Mouse (Mus musculus): ENCODE measurements at regions not wholly inside any gene's neighbourhood (a gene's known extent, or its start where the extent isn't known, plus 50 kb on each side); places are given as distances from the start of the nearest gene placed in this dataset.
A peak's percentile ranks its signal among the peaks of the same experiment; 100 is the strongest.

- no peak for DNase-seq
These were observed 235.8 kb upstream of the Tmtc4 start for GRCm38 (mm10) chr14:123219590-123219989.

DNA sequence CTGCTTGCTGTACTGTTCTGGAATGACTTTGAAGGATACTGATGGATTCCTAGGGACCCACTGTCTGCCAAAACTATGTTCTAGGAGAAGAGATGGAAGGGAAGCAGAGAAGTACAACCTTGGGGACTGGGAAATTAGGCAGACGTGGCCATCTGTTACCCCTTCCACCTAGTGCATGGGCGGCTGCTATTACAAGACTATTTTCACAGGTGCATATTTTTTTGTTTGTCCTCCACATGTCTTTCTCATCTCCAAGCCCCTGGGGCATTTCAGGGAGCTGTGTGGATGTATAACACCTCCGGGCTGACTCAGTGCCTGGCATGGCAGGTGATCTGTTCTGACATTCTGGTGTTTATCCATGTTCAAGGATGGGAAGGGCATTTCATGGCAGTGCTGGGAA is 226.4 kb upstream of the Tmtc4 start:
- no peak for DNase-seq

- no peak for DNase-seq
These were observed 219.0 kb upstream of the Tmtc4 start for GRCm38 (mm10) chr14:123202848-123203247.

GRCm38 (mm10) chr14:123202313-123202712 is 218.5 kb upstream of the Tmtc4 start:
- no peak for DNase-seq

DNA sequence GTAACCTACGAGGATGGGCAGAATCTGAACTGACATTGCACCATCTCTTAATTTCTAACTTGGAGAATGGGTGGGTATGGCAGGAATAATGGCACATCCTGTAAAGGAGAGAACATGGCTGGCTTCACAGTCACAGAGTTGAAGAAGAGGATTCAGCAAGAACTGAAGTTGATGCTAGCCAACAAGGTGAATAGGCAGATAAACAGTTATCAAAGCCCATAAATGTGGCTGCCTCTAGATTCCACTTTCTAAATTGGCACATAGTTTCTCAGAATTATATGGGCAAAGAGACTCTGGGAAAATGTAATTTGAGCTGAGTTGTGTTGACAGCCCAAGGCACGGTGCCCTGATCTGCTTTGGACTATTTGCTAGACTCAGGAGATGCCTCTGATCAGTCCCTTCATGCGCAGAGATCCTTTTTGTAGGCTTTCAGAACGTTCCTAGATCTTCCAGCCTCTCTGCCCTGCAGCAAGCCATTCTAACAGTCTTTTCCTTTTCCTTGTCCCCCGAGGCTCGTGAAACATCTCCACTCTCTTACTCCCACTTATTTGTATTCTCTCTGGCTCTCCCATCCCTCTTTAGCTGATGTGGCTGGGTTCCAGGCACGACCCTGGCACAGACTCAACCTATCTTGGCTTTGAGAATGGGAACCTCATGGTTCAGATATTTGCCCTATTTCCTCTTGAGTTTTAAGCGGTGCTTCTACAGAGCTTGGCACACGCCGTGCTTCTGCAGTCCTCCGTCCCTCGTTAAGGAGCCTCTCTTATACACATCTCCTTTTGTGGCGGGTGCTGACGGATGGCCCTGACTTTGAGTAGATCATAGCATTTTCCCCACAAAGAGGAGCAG is 217.8 kb upstream of the Tmtc4 start:
- peak; percentile 80 for DNase-seq

GRCm38 (mm10) chr14:123199111-123199510 is 215.3 kb upstream of the Tmtc4 start:
- DNase-seq, result no peak

DNA sequence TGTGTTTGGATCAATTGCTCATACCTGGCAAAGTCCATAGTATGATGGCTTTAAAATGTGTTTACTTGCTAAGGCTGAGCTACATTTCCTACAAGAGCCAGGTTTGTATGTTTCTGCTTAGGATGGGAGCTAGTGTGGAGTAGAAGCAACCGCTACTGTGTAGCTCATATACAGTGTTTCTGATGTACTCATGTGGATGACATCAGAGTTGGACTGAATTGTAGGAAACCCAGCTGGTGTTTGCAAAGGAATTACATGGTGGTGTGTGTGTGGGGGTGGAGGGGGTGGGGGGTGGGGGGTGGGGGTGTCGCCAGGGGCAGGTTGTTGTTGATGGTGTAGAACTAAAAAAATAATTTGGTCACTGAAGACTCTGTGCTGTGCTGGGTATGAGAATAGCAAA is 208.7 kb upstream of the Tmtc4 start:
- DNase-seq, result no peak

GRCm38 (mm10) chr14:123190729-123191128 is 206.9 kb upstream of the Tmtc4 start:
- no peak for DNase-seq

DNA sequence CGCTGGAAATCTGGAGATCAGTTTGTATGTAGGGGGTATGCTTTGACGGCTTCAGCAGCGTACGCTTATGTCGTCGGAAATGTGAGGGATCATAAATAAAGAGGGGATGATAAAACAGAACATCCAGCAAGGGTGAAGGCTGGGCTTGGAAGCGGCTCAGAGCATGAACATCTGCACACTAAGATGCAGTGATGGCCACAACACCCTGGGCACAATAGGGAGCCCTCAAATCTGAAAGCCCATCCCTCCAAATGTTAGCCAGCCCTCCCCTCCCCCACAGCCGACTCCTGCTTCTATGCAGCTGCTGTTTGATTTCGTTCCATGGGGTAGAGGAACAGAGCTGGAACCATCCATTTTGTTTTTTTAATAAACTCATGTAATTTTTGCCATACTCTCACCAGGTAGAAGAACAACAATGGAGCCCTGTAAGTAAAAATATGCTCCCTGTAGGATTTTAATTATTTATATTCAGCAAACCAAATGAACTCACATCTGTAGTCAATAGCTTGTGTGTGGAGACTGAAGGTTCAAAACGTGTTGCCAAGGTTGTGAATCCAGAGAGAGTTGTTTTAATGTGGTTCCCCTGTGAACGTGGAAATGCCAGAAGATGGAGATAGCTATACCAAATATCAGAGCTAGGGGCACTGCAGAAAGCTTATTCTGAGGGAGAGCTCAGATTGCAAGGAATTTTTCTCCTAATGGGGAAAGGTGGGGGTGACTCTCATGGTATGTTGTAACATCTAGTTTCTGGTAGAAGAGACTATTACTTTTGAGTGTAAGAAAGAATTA is 203.6 kb upstream of the Tmtc4 start:
- DNase-seq, result peak; percentile 32

DNA sequence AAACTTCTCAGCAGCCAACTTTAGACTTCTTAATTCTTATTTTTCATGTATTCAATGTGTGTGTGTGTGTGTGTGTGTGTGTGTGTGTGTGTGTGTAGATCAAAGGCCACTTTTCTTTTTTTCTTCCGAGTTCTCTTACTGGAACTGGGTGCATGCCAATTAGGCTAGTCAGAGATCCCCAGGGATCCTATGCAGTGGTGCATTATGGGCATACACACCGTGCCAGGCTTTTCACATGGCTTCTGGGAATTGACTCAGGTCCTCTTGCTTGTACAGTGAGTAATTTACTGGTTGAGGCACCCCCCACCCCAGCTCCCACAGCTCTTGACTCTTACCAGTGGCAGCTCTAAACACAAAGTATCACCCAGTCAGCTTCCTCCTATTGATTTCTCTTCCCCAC is 189.3 kb upstream of the Tmtc4 start:
- DNase-seq, result no peak

DNA sequence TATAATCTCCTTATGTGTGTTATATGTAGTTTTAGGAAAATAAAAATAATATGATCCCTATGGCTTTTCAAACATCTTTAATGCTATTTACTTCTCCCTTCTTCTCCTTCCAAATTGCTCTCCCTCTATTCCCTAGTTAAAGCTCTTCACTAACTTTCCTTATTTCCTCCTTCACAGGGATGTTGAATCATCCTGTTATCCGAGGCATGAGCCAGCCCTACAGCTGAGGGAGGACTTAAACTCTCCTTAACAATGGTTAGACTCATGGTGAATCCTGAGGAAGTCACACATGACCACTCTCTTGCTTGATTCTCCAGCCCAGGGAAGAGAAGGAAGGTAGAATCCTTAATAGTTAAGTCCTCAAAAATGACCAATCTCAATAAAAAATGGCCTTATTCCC is 188.0 kb upstream of the Tmtc4 start:
- DNase-seq, result no peak

- DNase-seq, result no peak
These were observed 180.0 kb upstream of the Tmtc4 start for GRCm38 (mm10) chr14:123163842-123164241.

DNA sequence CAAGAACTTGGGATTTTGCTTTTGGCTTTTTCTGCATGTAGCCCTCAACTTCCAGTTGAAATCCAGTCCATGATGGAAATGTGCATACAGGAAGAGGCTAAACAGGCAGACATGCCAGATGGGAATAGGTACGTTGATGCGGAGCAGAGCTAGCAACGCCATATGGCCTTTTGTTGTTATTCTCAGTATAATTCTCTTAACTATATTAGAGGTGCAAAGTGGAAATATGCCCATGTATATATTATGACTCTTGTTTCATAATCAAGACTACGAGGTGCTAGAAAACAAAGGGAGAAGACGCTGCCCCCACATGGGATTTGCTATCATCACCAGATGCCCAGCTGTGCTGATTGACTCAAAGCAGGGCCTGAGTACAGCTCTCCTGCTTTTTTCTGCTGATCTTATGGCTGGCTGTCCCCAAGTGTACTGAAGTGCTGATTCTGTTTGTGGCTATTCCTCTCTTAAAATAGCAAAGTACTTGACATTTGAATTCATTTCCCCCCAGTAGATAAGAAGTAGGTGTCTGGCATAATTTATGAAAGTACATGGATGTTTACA is 159.7 kb upstream of the Tmtc4 start:
- DNase-seq, result no peak

DNA sequence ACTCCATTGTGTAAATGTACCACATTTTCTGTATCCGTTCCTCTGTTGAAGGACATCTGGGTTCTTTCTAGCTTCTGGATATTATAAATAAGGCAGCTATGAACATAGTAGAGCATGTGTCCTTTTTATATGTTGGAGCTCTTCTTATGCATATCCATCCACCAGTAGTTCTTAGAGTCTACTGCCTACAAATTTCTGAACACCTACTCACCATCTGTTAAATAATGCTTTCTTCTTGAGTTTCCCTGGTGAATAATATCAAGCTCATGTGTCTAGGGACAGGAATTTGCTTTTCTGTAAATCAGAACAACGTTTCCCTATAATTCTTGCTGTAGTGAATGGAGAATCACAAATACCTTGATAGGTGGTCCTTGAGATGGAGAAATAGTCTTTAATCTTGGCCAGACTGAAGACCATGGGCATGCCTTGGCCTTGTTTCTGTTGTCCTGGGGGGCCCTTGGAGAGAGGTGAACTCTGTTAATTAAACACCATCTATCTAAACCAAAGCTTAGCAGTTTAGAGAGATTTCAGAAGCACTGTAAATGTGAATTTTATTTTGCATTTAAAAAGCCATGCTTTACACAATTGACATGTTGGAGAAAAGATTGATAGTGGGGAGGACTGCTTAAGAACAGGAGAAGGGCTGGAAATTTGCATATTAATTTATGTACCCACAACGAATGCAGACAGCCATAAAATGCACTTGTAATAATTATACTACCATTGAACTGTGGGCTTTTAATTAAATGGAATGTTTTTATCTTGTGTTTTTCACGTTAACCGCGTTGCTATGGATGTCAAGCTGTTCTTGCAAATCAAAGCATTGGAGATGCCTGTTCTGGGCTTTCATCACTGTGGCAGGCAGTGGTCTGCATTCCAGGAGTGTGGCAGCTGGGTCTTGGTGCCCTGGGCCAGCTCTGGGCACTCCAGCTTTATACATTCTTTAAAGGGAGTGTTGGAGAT is 155.2 kb upstream of the Tmtc4 start:
- peak; percentile 6 for DNase-seq

GRCm38 (mm10) chr14:123133979-123134378 is 150.1 kb upstream of the Tmtc4 start:
- no peak for DNase-seq

- no peak for DNase-seq
These were observed 136.5 kb upstream of the Tmtc4 start for GRCm38 (mm10) chr14:123120361-123120760.

DNA sequence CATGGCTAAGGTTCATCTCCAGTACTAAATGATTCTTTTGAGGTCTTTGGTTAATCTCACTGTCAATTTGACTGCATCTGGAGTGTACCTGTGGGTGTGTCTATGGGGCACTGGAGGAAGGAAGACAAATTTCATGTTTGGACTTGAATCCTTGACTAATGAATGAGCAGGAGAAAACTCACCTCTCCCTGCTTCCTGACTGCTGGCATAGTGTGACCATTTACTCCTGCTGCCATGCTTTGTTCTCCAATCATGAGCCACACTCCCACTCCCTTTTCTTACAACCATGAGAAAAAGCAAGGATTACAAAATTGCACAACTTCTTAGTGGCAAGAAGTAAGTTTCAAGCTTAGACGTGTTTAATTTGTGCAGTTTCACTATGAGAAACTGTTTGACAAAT is 132.5 kb upstream of the Tmtc4 start:
- DNase-seq, result no peak

DNA sequence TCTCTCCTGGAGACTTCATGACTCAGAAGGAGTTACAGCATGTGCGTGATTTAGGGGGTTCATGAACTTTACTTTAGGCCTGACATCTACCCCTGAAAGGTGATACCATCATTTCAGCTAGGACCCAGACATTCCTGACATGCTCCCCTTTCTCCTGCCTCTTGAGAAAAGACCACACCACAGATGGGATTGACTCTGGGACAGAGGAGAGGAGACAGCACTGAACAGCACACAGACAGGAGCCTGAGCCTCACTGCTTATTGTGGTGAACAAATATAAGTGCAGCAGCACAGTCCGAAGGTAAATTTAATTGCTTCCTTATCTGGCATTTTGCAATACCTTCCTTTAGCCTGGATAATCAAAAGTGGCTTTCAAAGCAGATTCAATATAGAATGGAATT is 126.7 kb upstream of the Tmtc4 start:
- no peak for DNase-seq

DNA sequence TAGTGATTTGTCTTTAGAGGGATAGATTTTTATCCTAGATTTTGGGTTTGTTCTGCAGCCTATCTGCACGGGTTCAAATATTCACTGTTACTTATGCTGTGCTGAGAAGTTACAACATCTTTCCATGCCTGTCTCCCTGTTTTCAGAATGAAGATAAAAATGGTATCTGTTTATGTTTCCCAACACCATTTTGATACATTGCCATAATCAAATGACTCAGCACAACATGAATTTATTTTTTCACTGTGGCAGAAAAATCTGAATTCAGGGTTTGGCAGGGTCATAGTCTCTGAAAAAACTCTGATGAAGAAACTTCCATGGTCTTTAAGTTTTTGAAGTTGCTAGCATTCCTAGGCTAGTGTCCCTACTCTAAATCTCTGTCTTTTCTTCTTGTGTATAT is 116.5 kb upstream of the Tmtc4 start:
- no peak for DNase-seq

DNA sequence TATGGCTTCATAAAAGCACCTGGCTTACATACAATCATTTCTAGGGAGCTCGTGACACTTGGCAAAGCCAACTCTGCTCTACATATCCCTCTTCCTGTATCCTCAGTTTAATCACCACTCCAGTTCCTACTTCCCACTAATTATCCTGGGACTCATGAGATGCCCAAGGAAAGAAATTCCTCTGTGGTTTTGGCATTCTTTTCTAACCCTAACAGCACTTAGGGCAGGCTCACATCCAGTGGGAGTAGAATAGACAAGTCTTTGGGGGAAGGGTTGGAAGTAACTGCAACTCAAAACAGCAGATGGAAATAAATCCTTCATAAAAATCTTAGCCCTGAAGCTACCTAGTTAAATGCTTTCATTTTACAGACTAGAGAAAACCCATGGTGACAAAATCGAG is 112.3 kb upstream of the Tmtc4 start:
- DNase-seq, result no peak

DNA sequence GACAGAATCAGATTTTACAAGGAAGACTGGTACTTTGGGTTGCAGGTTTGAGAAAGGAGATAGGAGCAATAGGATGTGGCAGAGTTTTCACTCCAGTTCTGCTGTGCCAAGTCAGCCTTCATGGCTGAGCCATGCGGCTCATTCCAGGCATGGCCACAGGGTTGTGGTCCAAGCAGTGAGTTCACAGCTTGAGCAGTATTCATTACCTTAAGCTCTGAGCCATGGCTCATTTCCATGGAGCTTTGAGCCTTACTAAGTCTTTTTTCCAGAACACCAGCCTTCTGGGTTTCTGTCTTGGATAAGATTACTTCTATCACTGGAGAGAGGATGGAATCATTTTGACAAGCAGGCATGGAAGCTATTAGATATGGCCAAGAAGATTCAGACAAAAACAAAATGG is 98.2 kb upstream of the Tmtc4 start:
- no peak for DNase-seq

GRCm38 (mm10) chr14:123081016-123081714 is 97.3 kb upstream of the Tmtc4 start:
- no peak for DNase-seq
